Mouse (Mus musculus): ENCODE data around the gene Cdc42se1. TPM values are rescaled to one million over a fixed set of nuclear protein-coding genes. Genes with fewer than 3 reads are reported as not detected.
A peak's percentile ranks its signal among the peaks of the same experiment; 100 is the strongest.
"Not testable (repeated sequence)": the region's sequence is repeated elsewhere in the genome, so short reads cannot be mapped to it uniquely, and the experiment has no call there.

The Cdc42se1 gene
- polyA plus RNA-seq, 1 experiment from 2014 or later: 105 TPM

DNA sequence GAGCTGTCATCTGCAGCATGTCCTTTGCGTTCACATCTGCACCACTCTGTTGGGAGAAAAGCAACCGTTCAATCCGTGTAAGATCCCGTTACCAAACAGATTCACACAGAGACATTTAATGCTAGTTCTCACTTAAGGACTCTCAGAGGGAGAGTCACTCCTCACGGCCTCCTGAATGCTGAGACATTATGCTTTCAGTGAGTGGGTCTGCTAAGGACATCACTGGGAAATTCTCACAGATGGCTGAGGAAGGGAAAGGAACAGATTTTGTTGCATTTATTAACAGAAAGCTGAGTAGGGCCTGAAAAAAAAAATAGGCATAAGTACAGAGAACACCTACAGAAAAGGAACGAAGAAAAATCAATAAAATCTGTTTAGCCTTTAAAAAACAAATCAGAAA is 24.7 kb upstream of the Cdc42se1 start:
- Histone ChIP-seq H3K4me1 (no peaks in the 10 kb centered on the region), H3K9me3 (no peaks in the 10 kb centered on the region), H3K4me3 (replicated peaks) (no peak overlapping the region), H3K27ac (no peak overlapping the region), H3K4me2 (no peak overlapping the region), H3K36me3 (replicated peaks) (peaks cover 86% of the 10 kb centered on the region), H3K9ac (no peak overlapping the region), H3K27me3 (no peaks in the 10 kb centered on the region)
- 91% methylated on average over 6 of the region's 6 CpGs for WGBS
- ATAC-seq (ENCODE audit: low FRiP score): no peak

DNA sequence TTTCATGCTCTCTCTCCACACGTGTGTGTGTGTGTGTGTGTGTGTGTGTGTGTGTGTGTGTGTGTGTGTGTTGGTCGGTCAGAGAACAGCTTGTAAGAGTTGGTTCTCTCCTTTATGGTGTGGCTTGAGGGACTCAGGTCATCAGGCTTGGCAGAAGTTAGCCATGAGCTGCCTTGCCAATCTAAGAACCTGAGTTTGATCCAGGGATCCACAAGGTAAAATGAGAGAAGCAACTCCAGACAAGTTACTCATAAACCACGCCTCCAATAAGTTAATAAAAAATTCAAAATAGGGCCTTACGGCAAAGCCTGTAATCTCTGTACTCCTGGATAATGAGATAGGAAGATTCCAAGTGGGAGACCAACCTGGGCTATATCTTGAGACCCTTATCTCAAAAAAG is 20.2 kb upstream of the Cdc42se1 start:
- H3K36me3 ChIP-seq (replicated peaks): peaks cover 53% of the 10 kb centered on the region
- 90% methylated on average over 3 of the region's 4 CpGs for WGBS

DNA sequence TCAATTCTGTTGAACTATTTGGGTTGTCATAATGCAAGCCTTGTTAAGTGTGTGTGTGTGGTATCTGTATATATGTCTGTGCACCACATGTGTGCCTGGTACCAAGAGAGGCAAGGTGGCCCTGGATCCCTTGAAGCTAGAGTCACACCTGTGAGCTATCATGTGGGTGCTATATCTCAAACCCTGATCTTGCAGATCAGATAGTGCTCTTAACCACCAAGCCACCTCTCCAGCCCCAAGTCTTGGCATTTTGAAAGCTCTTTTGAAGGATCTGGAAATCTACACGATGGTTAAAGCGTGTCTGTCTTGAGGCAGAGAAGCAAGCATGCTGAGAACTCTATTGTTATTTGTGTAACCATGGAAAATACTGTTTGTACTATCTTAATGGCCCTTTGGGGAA is 17.9 kb upstream of the Cdc42se1 start:
- Histone ChIP-seq H3K27me3 (no peaks in the 10 kb centered on the region), H3K36me3 (replicated peaks) (peaks cover 46% of the 10 kb centered on the region), H3K27ac (no peak overlapping the region), H3K4me2 (no peak overlapping the region), H3K4me3 (replicated peaks) (no peak overlapping the region), H3K9me3 (no peaks in the 10 kb centered on the region), H3K9ac (no peak overlapping the region), H3K4me1 (no peaks in the 10 kb centered on the region)
- 67% methylated on average over 2 of the region's 2 CpGs for whole genome bisulfite sequencing
- no peak for ATAC-seq (ENCODE audit: low FRiP score)

More for the DNA sequence above, 20.2 kb upstream of the Cdc42se1 start:
- Histone ChIP-seq H3K9me3 (no peaks in the 10 kb centered on the region), H3K9ac (no peak overlapping the region), H3K4me2 (no peak overlapping the region), H3K27me3 (no peaks in the 10 kb centered on the region), H3K27ac (no peak overlapping the region), H3K4me3 (replicated peaks) (no peak overlapping the region), H3K4me1 (no peaks in the 10 kb centered on the region)
- ATAC-seq (ENCODE audit: low FRiP score): no peak

DNA sequence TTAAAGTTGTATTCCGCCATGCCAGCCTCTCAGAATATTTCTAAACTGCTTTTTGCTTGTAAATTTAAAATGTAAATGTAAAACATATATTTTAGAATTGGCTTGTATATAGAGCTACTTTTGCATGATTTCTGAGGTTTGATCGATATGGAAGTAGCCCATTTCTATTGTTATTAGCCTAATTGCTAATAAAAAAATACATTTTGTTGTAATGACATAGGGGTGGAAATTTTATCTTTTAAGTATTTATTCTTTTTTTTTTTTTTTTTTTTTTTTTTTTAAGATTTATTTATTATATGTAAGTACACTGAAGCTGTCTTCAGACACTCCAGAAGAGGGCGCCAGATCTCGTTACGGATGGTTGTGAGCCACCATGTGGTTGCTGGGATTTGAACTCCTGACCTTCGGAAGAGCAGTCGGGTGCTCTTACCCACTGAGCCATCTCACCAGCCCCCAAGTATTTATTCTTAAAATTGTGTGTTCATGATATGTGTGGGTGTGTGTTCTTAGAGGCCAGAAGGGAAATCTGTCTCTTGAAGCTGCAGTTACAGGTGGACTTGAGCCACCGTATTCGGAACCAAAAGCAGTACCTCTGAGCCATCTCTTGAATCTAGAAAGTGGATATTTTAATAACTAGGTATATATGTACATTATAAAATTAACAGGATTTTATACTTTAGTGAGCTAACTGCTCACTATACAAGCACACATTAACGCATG is 15.5 kb upstream of the Cdc42se1 start:
- not testable (repeated sequence) for H3K9me3 ChIP-seq; H3K27me3 ChIP-seq; H3K27ac ChIP-seq; H3K4me2 ChIP-seq; H3K4me3 ChIP-seq (replicated peaks); H3K9ac ChIP-seq; ATAC-seq (ENCODE audit: low FRiP score)
- peaks cover 11% of the 10 kb centered on the region for H3K4me1 ChIP-seq
- WGBS: 90% methylated on average over 9 of the region's 10 CpGs
- H3K36me3 ChIP-seq (replicated peaks): peaks cover 28% of the 10 kb centered on the region

DNA sequence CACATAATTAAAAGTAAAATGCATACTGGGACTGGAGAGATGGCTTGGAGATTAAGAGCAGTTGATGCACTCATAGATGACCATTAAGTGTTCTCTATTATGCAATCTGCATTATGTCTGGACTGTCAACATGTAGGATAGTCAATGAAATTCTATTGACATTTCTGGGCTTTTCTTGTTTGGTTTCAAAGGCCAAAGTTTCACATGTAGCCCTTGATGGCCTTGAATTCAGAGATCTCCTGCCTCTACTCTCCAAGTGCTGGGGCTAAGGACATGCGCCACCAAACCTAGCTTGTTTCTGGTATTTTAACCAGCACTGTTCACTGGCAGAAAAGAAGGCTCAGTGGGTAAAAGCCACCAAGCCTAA is 14.9 kb upstream of the Cdc42se1 start:
- WGBS: 100% methylated on average over 1 of the region's 1 CpGs
- Histone ChIP-seq H3K27ac (no peak overlapping the region), H3K27me3 (no peaks in the 10 kb centered on the region), H3K4me2 (no peak overlapping the region), H3K9me3 (no peaks in the 10 kb centered on the region), H3K4me1 (peaks cover 16% of the 10 kb centered on the region), H3K36me3 (replicated peaks) (peaks cover 34% of the 10 kb centered on the region), H3K4me3 (replicated peaks) (no peak overlapping the region), H3K9ac (no peak overlapping the region)
- ATAC-seq (ENCODE audit: low FRiP score): no peak

DNA sequence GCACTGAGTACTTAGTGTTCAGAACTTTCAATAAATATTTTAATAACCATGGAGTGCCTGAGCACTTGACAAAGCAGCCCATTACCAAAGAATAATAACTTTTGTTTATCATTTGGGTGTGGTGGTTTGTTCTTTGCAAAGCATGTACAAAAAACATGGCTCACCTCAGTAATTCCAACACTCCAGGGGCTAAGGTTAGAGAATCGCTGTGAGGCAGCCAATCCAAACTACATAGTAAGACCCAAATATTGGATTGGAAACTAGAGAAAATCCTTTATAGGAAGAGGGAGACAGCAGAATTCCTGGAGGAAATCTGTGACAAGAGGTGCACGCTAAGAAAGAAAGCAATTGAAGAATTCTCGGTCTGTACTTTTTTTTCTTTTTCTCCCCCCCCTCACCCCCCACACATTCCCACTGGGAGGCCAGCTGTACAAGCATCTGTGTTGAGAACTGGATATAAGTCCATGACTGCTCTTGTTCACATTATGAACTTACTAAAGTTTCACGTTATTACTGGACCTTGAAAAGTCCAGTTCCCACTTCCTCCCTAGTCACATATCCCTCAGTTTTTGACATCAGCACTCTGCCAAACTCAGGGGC is 11.8 kb upstream of the Cdc42se1 start:
- no peaks in the 10 kb centered on the region for H3K27me3 ChIP-seq
- peaks cover 16% of the 10 kb centered on the region for H3K4me1 ChIP-seq
- 29% methylated on average over 4 of the region's 4 CpGs for WGBS
- H3K27ac ChIP-seq: peak overlapping the region; percentile 21; the same call in 1 of the 2 replicates
- H3K4me2 ChIP-seq: peak overlapping the region; percentile 62
- no peak; the same call in 1 of the 2 replicates for ATAC-seq (ENCODE audit: low FRiP score)
- H3K9ac ChIP-seq: peak overlapping the region; percentile 85; the same call in 1 of the 2 replicates
- peak overlapping the region; percentile 75 for H3K4me3 ChIP-seq (replicated peaks)
- peaks cover 56% of the 10 kb centered on the region for H3K36me3 ChIP-seq (replicated peaks)
- H3K9me3 ChIP-seq: no peaks in the 10 kb centered on the region

DNA sequence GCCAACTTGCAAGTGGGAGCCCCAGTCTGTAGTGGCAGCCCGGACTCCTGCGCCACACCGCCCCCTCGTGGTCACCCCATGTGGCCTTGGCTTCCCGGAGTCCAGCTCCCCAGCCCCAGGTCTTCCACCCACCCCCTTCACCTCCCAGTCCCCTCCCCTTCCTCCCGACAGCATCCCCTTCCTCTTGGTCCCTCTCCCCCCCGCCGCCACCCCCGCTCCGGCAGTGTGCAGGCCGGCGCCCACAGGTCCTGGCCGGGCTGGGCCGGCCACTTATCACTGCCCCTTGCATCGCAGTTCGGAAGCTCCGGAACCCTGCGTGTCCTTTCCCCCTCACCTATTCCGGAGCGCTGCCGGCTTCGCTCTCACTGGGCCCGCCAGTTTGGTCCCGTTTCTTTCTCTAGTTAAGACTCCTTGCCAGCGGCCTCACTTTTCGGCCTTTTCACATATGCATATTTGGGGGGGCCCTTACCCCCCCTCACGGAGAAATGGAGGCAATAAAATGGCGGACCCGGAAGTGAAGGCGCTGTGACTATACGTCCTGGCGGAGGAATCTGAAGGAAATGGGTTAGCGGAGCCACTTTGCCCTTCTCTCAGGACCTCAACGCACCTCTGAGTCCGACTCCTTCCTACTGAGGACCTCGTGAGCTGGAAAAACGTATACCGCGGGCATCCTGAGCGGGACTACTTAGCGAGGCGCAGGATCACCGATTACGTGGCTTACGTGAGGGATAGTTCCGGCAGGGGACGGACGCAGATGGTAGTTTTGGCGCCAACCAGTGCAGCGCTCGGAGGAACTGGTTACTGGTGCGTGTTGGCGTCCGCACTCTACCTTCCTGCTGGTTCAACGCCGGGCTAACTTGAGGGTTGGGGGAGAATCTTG is 11.0 kb upstream of the Cdc42se1 start, which contains the start of gene Gabpb2:
Gene Gabpb2 (minus strand): TSS at position 662 of the 880 bp plus-strand sequence.
- peak within 1 kb of the TSS; percentile 75 for H3K4me3 ChIP-seq (replicated peaks)
- peak within 1 kb of the TSS; percentile 98 for H3K27ac ChIP-seq
- ATAC-seq (ENCODE audit: low FRiP score): peak; percentile 89
- WGBS: under 1% methylated on average over 53 of the region's 56 CpGs
- H3K4me1 ChIP-seq: peaks cover 16% of the 10 kb centered on the region
- H3K36me3 ChIP-seq (replicated peaks): peaks cover 59% of the 10 kb centered on the region
- H3K9me3 ChIP-seq: no peaks in the 10 kb centered on the region
- H3K4me2 ChIP-seq: peak within 1 kb of the TSS; percentile 62
- H3K9ac ChIP-seq: peak within 1 kb of the TSS; percentile 85
- no peaks in the 10 kb centered on the region for H3K27me3 ChIP-seq

DNA sequence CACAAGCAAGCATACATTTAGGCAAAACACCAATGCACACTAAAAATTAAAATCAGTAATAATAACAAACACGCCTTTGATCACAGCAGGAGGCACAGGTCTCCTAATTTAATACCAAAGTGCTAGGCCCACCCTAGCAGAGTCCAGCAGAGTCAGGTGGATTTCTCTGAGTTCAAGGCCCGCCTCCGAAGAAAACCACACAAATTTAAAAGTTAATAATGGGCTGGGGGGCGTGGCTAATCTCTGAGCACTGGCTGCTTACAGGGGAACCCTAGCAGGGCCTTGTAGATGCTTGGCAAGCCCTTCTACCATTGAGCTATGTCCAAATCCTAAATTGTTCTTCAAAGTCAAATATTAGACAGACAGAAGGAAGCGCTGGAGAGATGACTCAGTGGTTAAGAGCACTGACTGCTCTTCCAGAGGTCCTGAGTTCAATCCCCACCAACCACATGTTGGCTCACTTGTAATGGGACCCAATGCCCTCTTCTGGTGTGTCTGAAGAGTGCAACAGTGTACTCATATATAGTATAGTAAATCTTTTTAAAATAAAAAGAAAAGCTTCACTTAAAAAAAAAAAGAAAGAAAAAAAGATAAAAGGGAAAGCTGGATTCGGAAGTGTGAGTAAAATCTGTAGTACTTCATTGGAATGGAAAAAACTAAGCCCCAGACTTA is 9.9 kb upstream of the Cdc42se1 start:
- WGBS: 76% methylated on average over 6 of the region's 6 CpGs
- H3K9me3 ChIP-seq: no peaks in the 10 kb centered on the region

DNA sequence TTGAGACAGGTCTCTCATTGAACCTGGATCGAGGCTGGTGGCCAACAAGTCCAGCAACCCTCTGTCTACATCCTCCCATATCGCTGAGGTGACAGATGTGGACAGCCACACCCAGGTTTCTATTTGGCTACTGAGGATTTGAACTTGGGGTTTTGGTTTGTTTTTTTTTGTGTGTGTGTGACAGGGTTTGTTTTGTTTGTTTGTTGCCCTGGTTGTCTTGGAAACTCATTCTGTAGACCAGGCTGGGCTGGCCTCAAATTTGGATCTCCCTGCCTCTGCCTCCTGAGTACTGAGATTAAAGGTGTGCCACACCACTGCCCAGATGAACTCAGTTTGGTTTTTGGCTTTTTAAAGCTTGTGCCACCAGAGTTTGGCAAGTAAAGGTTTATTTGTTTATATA is 5.5 kb upstream of the Cdc42se1 start:
- ATAC-seq (ENCODE audit: low FRiP score): no peak
- Histone ChIP-seq H3K9me3 (no peaks in the 10 kb centered on the region), H3K4me1 (peaks cover 40% of the 10 kb centered on the region), H3K27me3 (no peaks in the 10 kb centered on the region), H3K9ac (no peak overlapping the region), H3K36me3 (replicated peaks) (peaks cover 68% of the 10 kb centered on the region), H3K4me3 (replicated peaks) (no peak overlapping the region), H3K4me2 (no peak overlapping the region), H3K27ac (no peak overlapping the region)
- 96% methylated on average over 2 of the region's 2 CpGs for WGBS

More for the DNA sequence above, 9.9 kb upstream of the Cdc42se1 start:
- peak overlapping the region; percentile 62 for H3K4me2 ChIP-seq
- H3K36me3 ChIP-seq (replicated peaks): peaks cover 70% of the 10 kb centered on the region
- H3K4me1 ChIP-seq: peaks cover 16% of the 10 kb centered on the region
- H3K4me3 ChIP-seq (replicated peaks): peak overlapping the region; percentile 75
- H3K9ac ChIP-seq: peak overlapping the region; percentile 85; the same call in 1 of the 2 replicates
- H3K27me3 ChIP-seq: no peaks in the 10 kb centered on the region
- H3K27ac ChIP-seq: peak overlapping the region; percentile 98
- no peak for ATAC-seq (ENCODE audit: low FRiP score)

DNA sequence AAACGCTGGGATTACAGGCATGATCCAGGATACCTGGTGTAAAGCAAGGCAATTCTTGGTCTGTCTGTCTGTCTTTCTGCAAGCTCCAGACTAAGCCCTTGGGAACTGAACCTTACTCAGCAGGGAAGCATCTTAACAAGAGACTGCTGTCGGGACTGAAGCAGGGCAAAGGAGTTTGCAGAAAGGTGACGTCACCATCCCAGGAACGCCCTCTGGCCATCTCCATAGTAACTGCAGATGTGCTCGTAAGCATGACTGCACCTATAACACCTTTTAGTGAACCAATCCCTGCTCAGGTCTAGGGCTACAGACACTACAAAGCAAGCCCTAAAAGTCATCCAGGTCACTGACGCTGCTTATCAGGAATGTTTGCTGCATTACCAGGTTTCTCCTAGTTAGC is 4.2 kb upstream of the Cdc42se1 start:
- WGBS: 16% methylated on average over 6 of the region's 6 CpGs
- no peak overlapping the region for H3K9ac ChIP-seq
- no peaks in the 10 kb centered on the region for H3K9me3 ChIP-seq
- H3K27ac ChIP-seq: no peak overlapping the region
- peaks cover 55% of the 10 kb centered on the region for H3K36me3 ChIP-seq (replicated peaks)
- H3K4me2 ChIP-seq: peak overlapping the region; percentile 33
- no peak overlapping the region for H3K4me3 ChIP-seq (replicated peaks)
- H3K27me3 ChIP-seq: no peaks in the 10 kb centered on the region
- no peak for ATAC-seq (ENCODE audit: low FRiP score)
- peaks cover 34% of the 10 kb centered on the region for H3K4me1 ChIP-seq

DNA sequence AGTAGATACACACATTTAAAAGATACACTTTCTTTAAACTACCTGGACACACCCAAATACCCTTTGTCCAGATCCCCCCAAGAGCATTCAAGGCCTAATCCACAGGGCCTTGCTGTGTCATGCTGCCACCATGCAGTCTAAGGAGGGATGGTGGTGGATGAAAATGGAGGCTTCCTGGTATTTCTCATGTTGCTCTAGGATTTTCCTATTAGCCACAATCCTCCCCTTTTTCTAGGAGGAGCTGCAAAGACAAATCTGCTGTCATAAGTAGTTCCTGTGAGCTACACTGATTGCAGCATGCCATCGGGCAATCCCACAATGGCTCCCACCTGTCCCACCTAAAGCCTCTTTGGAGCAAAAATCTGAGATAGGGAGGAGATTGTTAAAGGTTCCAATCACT is 1.3 kb upstream of the Cdc42se1 start:
- peak overlapping the region; percentile 91 for H3K4me2 ChIP-seq
- no peak for ATAC-seq (ENCODE audit: low FRiP score)
- no peaks in the 10 kb centered on the region for H3K27me3 ChIP-seq
- no peaks in the 10 kb centered on the region for H3K9me3 ChIP-seq
- H3K36me3 ChIP-seq (replicated peaks): peaks cover 35% of the 10 kb centered on the region
- H3K27ac ChIP-seq: peak overlapping the region; percentile 98
- H3K4me3 ChIP-seq (replicated peaks): peak overlapping the region; percentile 96
- WGBS: 15% methylated on average over 1 of the region's 1 CpGs
- H3K4me1 ChIP-seq: peaks cover 59% of the 10 kb centered on the region
- H3K9ac ChIP-seq: peak overlapping the region; percentile 98
